Comparison of ENCODE assay signal across 23 mouse cellular contexts in genomic region chr11:50835727-50836126, GRCm38 (mm10). TPM values are rescaled to one million over a fixed set of nuclear protein-coding genes. Genes with fewer than 3 reads are reported as not detected.
DNase-seq lines count a peak whose midpoint lies in the region; ATAC-seq lines count a peak whose summit lies in the region.
"Had no signal": no experiment of that assay in that cellular context is flagged by ENCODE, and none has a peak within 500 bp of the region (broad histone marks: within the 10 kb centered on the region; RNA-seq: fewer than 3 reads in every experiment).

No protein-coding gene starts in this region.

- no peak for ATAC-seq in midbrain, embryonic 11.5 days (ENCODE audit: low FRiP score)

- H3K27me3 ChIP-seq in midbrain, embryonic 11.5 days (ENCODE audit: control insufficient read depth, insufficient read depth, low read length) = no peaks in the 10 kb centered on the region
- H3K27me3 ChIP-seq in embryonic facial prominence, embryonic 10.5 days (replicated peaks; ENCODE audit: low read depth, poor library complexity, severe bottlenecking) = no peaks in the 10 kb centered on the region
- H3K27me3 ChIP-seq: hindbrain, embryonic 15.5 days; limb, embryonic 12.5 days; liver, embryonic 13.5 days; lung, embryonic 15.5 days; neural tube, embryonic 12.5 days had no signal

- no peaks in the 10 kb centered on the region; the same call in 1 of the 2 replicates for H3K36me3 ChIP-seq in midbrain, embryonic 11.5 days (ENCODE audit: control insufficient read depth, insufficient read depth, low read length)
- peaks cover 22% of the 10 kb centered on the region for H3K36me3 ChIP-seq in embryonic facial prominence, embryonic 10.5 days (replicated peaks)
- H3K36me3 ChIP-seq: liver, embryonic 13.5 days had no signal

- no peak overlapping the region for H3K4me3 ChIP-seq in midbrain, embryonic 11.5 days (ENCODE audit: low read depth, low read length)
- H3K4me3 ChIP-seq in embryonic facial prominence, embryonic 10.5 days = no peak overlapping the region
- H3K4me3 ChIP-seq: heart, embryonic 10.5 days; hindbrain, embryonic 15.5 days; limb, embryonic 12.5 days; liver, embryonic 13.5 days; lung, embryonic 15.5 days; neural tube, embryonic 12.5 days had no signal

- peak; percentile 67 to 69 for DNase-seq in spleen, postnatal 36 days (ENCODE audit: low spot score in 2 of 2)
- DNase-seq in spleen, postnatal 14 days (ENCODE audit: low spot score in 2 of 2) = no peak
- peak; percentile 62 to 77 for DNase-seq in CD8-positive naive resting alpha-beta T cell, adult 2 months (ENCODE audit: low read depth in 2 of 2, low spot score in 2 of 2)
- DNase-seq in induced T-regulatory cell, adult 2 months (ENCODE audit: low read depth) = peak; percentile 61
- DNase-seq in thymus, postnatal 4 days = peak; percentile 13
- DNase-seq in midbrain, embryonic 11.5 days (ENCODE audit: low spot score, missing footprints) = no peak
- DNase-seq in embryonic facial prominence, embryonic 10.5 days (ENCODE audit: low spot score) = no peak
- DNase-seq: cerebellum, adult 9-10 months; embryo, embryonic 11 days; gastrocnemius, postnatal 25 days; kidney, adult 2 months; kidney, postnatal 36 days; layer of hippocampus, adult 9-11 months; liver, embryonic 13.5 days; right cerebral cortex, postnatal 25 days had no signal

- WGBS in midbrain, embryonic 11.5 days = 91% methylated on average over 4 of the region's 4 CpGs
- 89% methylated on average over 4 of the region's 4 CpGs for WGBS in embryonic facial prominence, embryonic 10.5 days

- no peaks in the 10 kb centered on the region; the same call in 1 of the 2 replicates for H3K9me3 ChIP-seq in midbrain, embryonic 11.5 days (ENCODE audit: control insufficient read depth, low read length)
- peaks cover 15% of the 10 kb centered on the region for H3K9me3 ChIP-seq in embryonic facial prominence, embryonic 10.5 days
- H3K9me3 ChIP-seq: liver, embryonic 13.5 days; lung, embryonic 15.5 days had no signal

- H3K4me2 ChIP-seq in midbrain, embryonic 11.5 days = no peak overlapping the region
- H3K4me2 ChIP-seq: hindbrain, embryonic 15.5 days; limb, embryonic 12.5 days; liver, embryonic 13.5 days; lung, embryonic 15.5 days; neural tube, embryonic 12.5 days had no signal

- H3K9ac ChIP-seq in midbrain, embryonic 11.5 days (ENCODE audit: low read length) = no peak overlapping the region
- H3K9ac ChIP-seq: hindbrain, embryonic 15.5 days; limb, embryonic 12.5 days; liver, embryonic 13.5 days; lung, embryonic 15.5 days; neural tube, embryonic 12.5 days had no signal

- H3K4me1 ChIP-seq in midbrain, embryonic 11.5 days (ENCODE audit: control insufficient read depth, insufficient read depth, low read length) = no peaks in the 10 kb centered on the region; the same call in 1 of the 2 replicates
- H3K4me1 ChIP-seq in embryonic facial prominence, embryonic 10.5 days = 0 out of 2 replicates have a peak, but pooled peaks cover 3% of the 10 kb centered on the region
- H3K4me1 ChIP-seq: heart, embryonic 10.5 days; liver, embryonic 13.5 days; neural tube, embryonic 12.5 days had no signal

- H3K27ac ChIP-seq in midbrain, embryonic 11.5 days (ENCODE audit: low read depth, low read length) = no peak overlapping the region
- no peak overlapping the region for H3K27ac ChIP-seq in embryonic facial prominence, embryonic 10.5 days (replicated peaks)
- H3K27ac ChIP-seq: heart, embryonic 10.5 days; hindbrain, embryonic 15.5 days; limb, embryonic 12.5 days; liver, embryonic 13.5 days; lung, embryonic 15.5 days; neural tube, embryonic 12.5 days had no signal

RNA-seq across cellular contexts. Expression of gene Zfp879, which starts 5.6 kb away (rescaled TPM):
- polyA plus RNA-seq in midbrain, embryonic 11.5 days (2014; fragmentation: Nextera tagmentation; extraction: Ambion mirVana) = 1.3 and 1.5 TPM in 2 replicates
- polyA plus RNA-seq in embryonic facial prominence, embryonic 10.5 days (2016; fragmentation: Nextera tagmentation; extraction: Ambion mirVana) = 0.70 and 0.96 TPM in 2 replicates

RNA-seq across cellular contexts. Expression of gene Zfp354c, which starts 8.2 kb away (rescaled TPM):
- 46.7 and 48.5 TPM in 2 replicates for polyA plus RNA-seq in midbrain, embryonic 11.5 days (2014; fragmentation: Nextera tagmentation; extraction: Ambion mirVana)
- polyA plus RNA-seq in embryonic facial prominence, embryonic 10.5 days (2016; fragmentation: Nextera tagmentation; extraction: Ambion mirVana) = 33.3 and 34.1 TPM in 2 replicates

RNA-seq across cellular contexts. Expression of gene Grm6, which starts 14.8 kb away (rescaled TPM):
- polyA plus RNA-seq in midbrain, embryonic 11.5 days (2014; fragmentation: Nextera tagmentation; extraction: Ambion mirVana) = not detected in 2 replicates
- polyA plus RNA-seq in embryonic facial prominence, embryonic 10.5 days (2016; fragmentation: Nextera tagmentation; extraction: Ambion mirVana) = 0.06 TPM in 1 of 2 replicates, not detected in the other
- polyA plus RNA-seq: forebrain, embryonic 11.5 days; frontal cortex, adult 2 months; hindbrain, embryonic 15.5 days; liver, embryonic 13.5 days; midbrain, postnatal 0 days had no signal

RNA-seq across cellular contexts. Expression of gene Zfp454, which starts 51.7 kb away (rescaled TPM):
- 18.7 and 20.6 TPM in 2 replicates for polyA plus RNA-seq in midbrain, embryonic 11.5 days (2014; fragmentation: Nextera tagmentation; extraction: Ambion mirVana)
- polyA plus RNA-seq in embryonic facial prominence, embryonic 10.5 days (2016; fragmentation: Nextera tagmentation; extraction: Ambion mirVana) = 13.9 and 16.2 TPM in 2 replicates

Comparison
In these comparisons a context has a peak if more than half of its experiments do, and no peak if none do; other contexts are left out.
1. DNase-seq: peak in spleen, postnatal 36 days (2 of 2), CD8-positive naive resting alpha-beta T cell, adult 2 months (2 of 2), induced T-regulatory cell, adult 2 months (single experiment) and thymus, postnatal 4 days (single experiment); none in spleen, postnatal 14 days (0 of 2), midbrain, embryonic 11.5 days (single experiment) and embryonic facial prominence, embryonic 10.5 days (single experiment).